Mouse (Mus musculus): ENCODE measurements around the gene Arhgap10. TPM values are rescaled to one million over a fixed set of nuclear protein-coding genes. Genes with fewer than 3 reads are reported as not detected.

Arhgap10 gene
- total and polyA plus RNA-seq, 3 experiments = 13.1 to 22.8 TPM; not detected in 1

DNA sequence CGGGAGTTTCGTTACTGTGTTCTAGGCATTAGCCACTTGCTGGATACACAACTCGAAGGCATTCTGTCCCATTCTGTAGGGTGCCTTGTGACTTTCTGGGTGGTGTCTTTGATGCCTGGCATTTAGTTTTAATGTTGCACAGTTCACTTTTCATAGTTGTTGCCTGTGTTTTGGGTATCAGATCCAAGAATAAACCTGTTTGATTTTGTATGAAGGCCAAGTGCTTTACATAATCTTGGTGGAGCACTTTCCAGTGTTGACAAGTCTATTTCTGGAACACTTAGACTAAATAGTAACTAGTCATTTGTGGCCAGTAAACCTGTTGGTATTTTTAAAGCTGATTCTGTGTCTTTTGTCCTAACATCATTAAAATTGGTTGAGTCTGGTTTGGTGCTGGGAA is 285.3 kb downstream of the Arhgap10 start:
- TF ChIP-seq HCFC1 (IDR thresholded peaks at IDR 0.05; ENCODE audit: low read depth, low read length) (no peak), CHD2 (IDR thresholded peaks at IDR 0.05; ENCODE audit: low read length) (no peak), MAFK (IDR thresholded peaks at IDR 0.05; ENCODE audit: borderline replicate concordance, low read depth, low read length) (no peak), E2F4 (IDR thresholded peaks at IDR 0.05; ENCODE audit: borderline replicate concordance, low read depth, low read length) (no peak), NELFE (IDR thresholded peaks at IDR 0.05; ENCODE audit: low read depth, low read length) (no peak), ZC3H11A (IDR thresholded peaks at IDR 0.05; ENCODE audit: low read depth, low read length) (no peak), RCOR1 (IDR thresholded peaks at IDR 0.05; ENCODE audit: low read depth, low read length) (no peak), MYC (IDR thresholded peaks at IDR 0.05; ENCODE audit: low read depth, low read length) (no peak)
- H3K79me2 ChIP-seq (ENCODE audit: control insufficient read depth, insufficient read depth, low read length, poor library complexity) = no peaks in the 10 kb centered on the region

GRCm38 (mm10) chr8:77231834-77232233 is 285.9 kb downstream of the Arhgap10 start:
- Histone ChIP-seq H3K27me3 (ENCODE audit: control insufficient read depth in 1 of 2, insufficient read depth in 2 of 2, low read length in 2 of 2) (no peaks in the 10 kb centered on the region), H3K9me3 (replicated peaks; ENCODE audit: insufficient read depth, low read length) (no peaks in the 10 kb centered on the region), H3K9ac (ENCODE audit: control insufficient read depth, low read depth, low read length, poor library complexity, severe bottlenecking) (no peak overlapping the region), H3K79me2 (ENCODE audit: control insufficient read depth, insufficient read depth, low read length, poor library complexity) (no peaks in the 10 kb centered on the region), H3K4me3 (ENCODE audit: control insufficient read depth in 1 of 2, insufficient read depth in 1 of 2, low read depth in 2 of 2, low read length in 2 of 2) (no peak overlapping the region), H3K27ac (ENCODE audit: control insufficient read depth, low read depth, low read length) (no peak overlapping the region), H3K36me3 (ENCODE audit: control insufficient read depth in 1 of 2, insufficient read depth in 2 of 2, low read length in 2 of 2) (no peaks in the 10 kb centered on the region), H3K4me1 (ENCODE audit: control insufficient read depth in 1 of 2, insufficient read depth in 2 of 2, low read length in 2 of 2) (no peaks in the 10 kb centered on the region)
- DNase-seq (ENCODE audit: low read depth, low spot score) = no peak
- TF ChIP-seq POLR2AphosphoS2 (IDR thresholded peaks at IDR 0.05; ENCODE audit: low read length) = no peak
- no peak for TF ChIP-seq CTCF (IDR thresholded peaks at IDR 0.05 in 2 of 3, conservative IDR thresholded peaks at IDR 0.05 in 1 of 3; ENCODE audit: control insufficient read depth in 1 of 3, insufficient read depth in 1 of 3, low read depth in 2 of 3, low read length in 3 of 3, poor library complexity in 1 of 3, severe bottlenecking in 1 of 3)
- no peak for TF ChIP-seq GATA1 (IDR thresholded peaks at IDR 0.05; ENCODE audit: low read depth, low read length)
- no peak for TF ChIP-seq JUND (IDR thresholded peaks at IDR 0.05; ENCODE audit: low read depth, low read length)
- no peak for TF ChIP-seq CHD1 (IDR thresholded peaks at IDR 0.05; ENCODE audit: low read depth, low read length)
- TF ChIP-seq MAZ (IDR thresholded peaks at IDR 0.05; ENCODE audit: low read depth, low read length) = no peak
- no peak for TF ChIP-seq MYB (IDR thresholded peaks at IDR 0.05; ENCODE audit: low read depth, low read length)

More for the DNA sequence above, 285.3 kb downstream of the Arhgap10 start:
- no peak overlapping the region for H3K9ac ChIP-seq (ENCODE audit: control insufficient read depth, low read depth, low read length, poor library complexity, severe bottlenecking)
- H3K27ac ChIP-seq (ENCODE audit: control insufficient read depth, low read depth, low read length) = no peak overlapping the region
- no peak for DNase-seq (ENCODE audit: low read depth, low spot score)
- H3K9me3 ChIP-seq (replicated peaks; ENCODE audit: insufficient read depth, low read length) = no peaks in the 10 kb centered on the region
- no peak overlapping the region for H3K4me3 ChIP-seq (ENCODE audit: control insufficient read depth in 1 of 2, insufficient read depth in 1 of 2, low read depth in 2 of 2, low read length in 2 of 2)
- no peaks in the 10 kb centered on the region for H3K4me1 ChIP-seq (ENCODE audit: control insufficient read depth in 1 of 2, insufficient read depth in 2 of 2, low read length in 2 of 2)
- no peaks in the 10 kb centered on the region for H3K27me3 ChIP-seq (ENCODE audit: control insufficient read depth in 1 of 2, insufficient read depth in 2 of 2, low read length in 2 of 2)
- no peaks in the 10 kb centered on the region for H3K36me3 ChIP-seq (ENCODE audit: control insufficient read depth in 1 of 2, insufficient read depth in 2 of 2, low read length in 2 of 2)

DNA sequence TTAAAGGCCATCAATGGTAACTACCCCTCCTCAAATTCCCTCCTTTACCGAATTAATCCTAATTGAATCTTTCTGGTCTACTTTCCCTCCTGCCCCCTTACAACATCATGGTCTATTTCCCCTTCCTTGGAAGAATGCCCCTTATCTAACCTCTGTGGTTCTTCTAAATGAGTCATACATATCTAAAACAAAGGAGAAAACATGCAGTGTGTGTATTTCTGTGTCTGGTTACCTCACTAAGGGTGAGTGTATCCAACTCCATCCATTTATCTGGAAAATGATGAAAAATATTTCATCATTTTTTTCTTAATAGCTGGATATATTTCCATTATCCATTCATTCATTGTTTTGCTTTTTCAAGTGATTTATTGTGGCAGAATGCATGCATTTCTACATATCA is 286.5 kb downstream of the Arhgap10 start:
- no peak for TF ChIP-seq TAL1 (IDR thresholded peaks at IDR 0.05; ENCODE audit: low read length)
- peak in 1 of 2 experiments; percentile 62; a peak in 2 of 4 replicates for TF ChIP-seq EP300 (IDR thresholded peaks at IDR 0.05; ENCODE audit: low read depth in 1 of 2, low read length in 2 of 2)
- Histone ChIP-seq H3K4me3 (ENCODE audit: control insufficient read depth in 1 of 2, insufficient read depth in 1 of 2, low read depth in 2 of 2, low read length in 2 of 2) (no peak overlapping the region), H3K9ac (ENCODE audit: control insufficient read depth, low read depth, low read length, poor library complexity, severe bottlenecking) (no peak overlapping the region)

More for the DNA sequence above, 286.5 kb downstream of the Arhgap10 start:
- peak; percentile 12 for DNase-seq (ENCODE audit: low read depth, low spot score)
- Histone ChIP-seq H3K27ac (ENCODE audit: control insufficient read depth, low read depth, low read length) (no peak overlapping the region), H3K79me2 (ENCODE audit: control insufficient read depth, insufficient read depth, low read length, poor library complexity) (no peaks in the 10 kb centered on the region), H3K27me3 (ENCODE audit: control insufficient read depth in 1 of 2, insufficient read depth in 2 of 2, low read length in 2 of 2) (no peaks in the 10 kb centered on the region), H3K4me1 (ENCODE audit: control insufficient read depth in 1 of 2, insufficient read depth in 2 of 2, low read length in 2 of 2) (no peaks in the 10 kb centered on the region), H3K36me3 (ENCODE audit: control insufficient read depth in 1 of 2, insufficient read depth in 2 of 2, low read length in 2 of 2) (no peaks in the 10 kb centered on the region), H3K9me3 (replicated peaks; ENCODE audit: insufficient read depth, low read length) (no peaks in the 10 kb centered on the region)
